Mouse (Mus musculus) small intestine, adult 2 months (tissue): ENCODE measurements around the gene Tceanc.

Experiments
- CTCF ChIP-seq: fragments of 200-500 bp; IDR thresholded peaks from 2 replicates; pipeline ENCODE4 v1.5.1; 2012; ENCODE audit warnings: low read depth, mild to moderate bottlenecking, control low read depth, inconsistent platforms, low read length, moderate library complexity, mixed read lengths; ENCODE audit not compliant: insufficient replicate concordance, insufficient read length; ENCODE audit errors: extremely low read depth
- POLR2A ChIP-seq: fragments of 200-500 bp; IDR thresholded peaks from 2 replicates; pipeline ENCODE4 v1.6.1; 2012; ENCODE audit warnings: low read depth, mild to moderate bottlenecking, control low read depth, inconsistent platforms, low read length, moderate library complexity

DNA sequence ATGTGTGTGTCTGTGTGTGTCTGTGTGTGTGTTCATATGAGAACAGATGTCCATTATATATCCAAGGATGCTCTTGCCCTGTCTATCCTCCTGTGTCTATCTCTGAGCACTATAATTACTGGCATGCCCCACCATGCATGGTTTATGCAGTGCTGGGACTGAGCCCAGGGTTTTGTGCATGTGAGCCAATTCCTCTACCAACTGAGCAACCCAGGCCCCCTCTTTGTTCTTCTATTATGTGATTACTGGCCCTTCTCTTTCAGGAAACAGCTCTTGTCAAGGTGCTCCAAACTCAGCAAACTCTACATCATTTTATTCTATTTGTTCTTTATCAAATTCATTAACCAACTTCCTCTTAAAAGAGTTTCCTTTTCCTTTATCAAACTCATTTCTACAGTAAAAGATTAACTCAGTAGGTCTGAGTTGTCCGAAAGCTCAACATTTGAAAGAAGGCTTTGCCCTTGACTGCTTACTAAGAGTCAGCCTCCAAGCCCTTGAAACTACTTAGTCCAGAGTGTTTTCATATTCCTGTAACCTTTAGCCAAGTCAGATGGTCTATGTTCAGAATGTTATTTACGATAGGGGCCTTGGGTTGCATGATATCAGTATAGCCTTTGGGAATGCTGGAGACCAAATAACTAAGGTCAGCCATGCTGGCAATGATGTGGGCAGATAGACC is 7.4 kb upstream of the Tceanc start:
- TF ChIP-seq POLR2A (no peak), CTCF (no peak)
